Mouse (Mus musculus): Measurements from ENCODE around the gene Cbx4.

Gene Cbx4

GRCm38 (mm10) chr11:119086144-119086971 lies at the start of gene Cbx4:
Cbx4 (minus strand) TSS chr11:119086221.
- DNase-seq, result peak; percentile 100

GRCm38 (mm10) chr11:119134586-119134985 lies 48.6 kb upstream of the Cbx4 start:
- no peak for DNase-seq

GRCm38 (mm10) chr11:119133437-119134221 lies 47.6 kb upstream of the Cbx4 start:
- DNase-seq, result peak; percentile 97

GRCm38 (mm10) chr11:119132198-119133035 lies 46.4 kb upstream of the Cbx4 start:
- DNase-seq, result no peak

GRCm38 (mm10) chr11:119130081-119130765 lies 44.2 kb upstream of the Cbx4 start:
- no peak for DNase-seq

GRCm38 (mm10) chr11:119129281-119130058 lies 43.4 kb upstream of the Cbx4 start:
- DNase-seq, result no peak

- DNase-seq, result no peak
Observed at GRCm38 (mm10) chr11:119128668-119129280, 42.8 kb upstream of the Cbx4 start.

DNA sequence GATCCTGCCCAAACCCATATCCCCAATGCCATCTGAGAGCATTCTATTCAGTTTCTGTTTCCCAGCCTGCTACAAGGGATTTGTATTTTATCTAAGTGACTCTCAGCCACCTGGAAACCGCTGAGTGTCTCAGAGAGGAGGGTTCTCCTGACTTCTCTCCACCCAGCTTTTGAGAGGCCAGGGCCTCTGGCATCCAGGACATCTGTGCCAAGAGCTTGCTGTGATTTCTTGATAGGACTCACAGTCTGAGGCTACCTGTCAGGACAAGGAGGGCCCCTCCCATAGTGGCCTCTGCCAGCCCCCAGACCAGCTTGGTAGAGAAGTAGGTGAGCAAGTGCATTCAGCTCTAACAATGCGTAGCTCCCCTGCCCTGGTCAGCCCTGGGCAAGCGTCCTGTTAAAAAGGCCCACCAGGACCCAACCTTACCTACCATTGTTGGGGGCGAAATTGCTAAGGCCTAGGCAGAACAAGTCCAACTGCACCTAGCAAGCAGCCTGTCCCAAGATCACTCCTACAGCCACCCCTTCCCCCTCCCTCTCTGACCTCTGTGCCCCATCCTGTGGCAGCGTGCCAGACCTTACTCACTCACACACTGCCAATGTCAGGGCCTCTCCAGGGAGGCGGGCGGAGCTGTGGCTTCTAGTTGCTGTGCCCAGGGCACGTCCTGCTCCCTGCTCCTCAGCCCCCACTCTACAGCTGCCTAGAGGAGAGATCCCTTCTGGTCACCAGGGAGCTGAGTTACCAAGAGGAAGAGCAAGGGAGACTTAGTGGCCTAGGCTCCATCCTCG lies 41.9 kb upstream of the Cbx4 start:
- DNase-seq, result peak; percentile 97

DNA sequence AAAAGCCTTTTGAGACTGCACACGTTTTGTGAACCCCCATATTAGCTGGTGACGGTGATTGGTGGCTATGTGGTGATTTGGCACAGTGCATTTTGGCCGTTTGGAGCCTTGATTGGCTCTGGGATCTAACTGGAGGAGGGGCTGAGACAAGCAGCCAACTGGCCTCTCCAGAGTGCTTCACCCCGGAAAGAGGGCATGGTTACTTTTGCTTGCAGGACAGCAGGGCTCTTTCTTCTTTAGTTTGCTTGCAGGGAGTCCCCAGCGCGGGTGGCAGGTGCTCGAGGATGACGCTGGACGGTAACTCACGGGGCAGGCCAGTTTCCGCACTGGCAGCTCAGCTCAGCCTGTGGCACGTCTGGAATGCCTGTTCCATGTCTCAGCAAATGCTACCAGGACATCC lies 41.1 kb upstream of the Cbx4 start:
- no peak for DNase-seq

GRCm38 (mm10) chr11:119125929-119126861 lies 40.2 kb upstream of the Cbx4 start:
- peak; percentile 99 for DNase-seq

DNA sequence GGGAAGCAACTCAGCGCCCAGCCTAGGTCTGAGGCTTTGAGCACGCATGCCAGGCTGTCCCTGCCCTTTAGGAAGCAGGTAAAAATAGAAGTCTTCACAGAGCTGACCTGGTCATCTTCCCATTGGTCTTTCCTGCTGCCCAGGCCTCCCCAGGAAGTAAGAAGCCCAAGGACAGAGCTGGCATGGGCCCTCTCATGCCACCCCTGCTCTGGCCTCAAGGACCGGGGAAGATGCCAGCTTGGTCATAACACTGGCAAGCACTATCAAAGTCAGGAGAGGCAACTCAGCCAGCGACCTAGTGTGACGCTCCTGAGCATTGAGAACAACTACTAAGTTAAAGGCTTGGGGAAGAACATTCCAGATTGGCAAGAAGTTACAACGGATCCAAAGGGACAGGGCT lies 38.5 kb upstream of the Cbx4 start:
- DNase-seq, result peak; percentile 98

DNA sequence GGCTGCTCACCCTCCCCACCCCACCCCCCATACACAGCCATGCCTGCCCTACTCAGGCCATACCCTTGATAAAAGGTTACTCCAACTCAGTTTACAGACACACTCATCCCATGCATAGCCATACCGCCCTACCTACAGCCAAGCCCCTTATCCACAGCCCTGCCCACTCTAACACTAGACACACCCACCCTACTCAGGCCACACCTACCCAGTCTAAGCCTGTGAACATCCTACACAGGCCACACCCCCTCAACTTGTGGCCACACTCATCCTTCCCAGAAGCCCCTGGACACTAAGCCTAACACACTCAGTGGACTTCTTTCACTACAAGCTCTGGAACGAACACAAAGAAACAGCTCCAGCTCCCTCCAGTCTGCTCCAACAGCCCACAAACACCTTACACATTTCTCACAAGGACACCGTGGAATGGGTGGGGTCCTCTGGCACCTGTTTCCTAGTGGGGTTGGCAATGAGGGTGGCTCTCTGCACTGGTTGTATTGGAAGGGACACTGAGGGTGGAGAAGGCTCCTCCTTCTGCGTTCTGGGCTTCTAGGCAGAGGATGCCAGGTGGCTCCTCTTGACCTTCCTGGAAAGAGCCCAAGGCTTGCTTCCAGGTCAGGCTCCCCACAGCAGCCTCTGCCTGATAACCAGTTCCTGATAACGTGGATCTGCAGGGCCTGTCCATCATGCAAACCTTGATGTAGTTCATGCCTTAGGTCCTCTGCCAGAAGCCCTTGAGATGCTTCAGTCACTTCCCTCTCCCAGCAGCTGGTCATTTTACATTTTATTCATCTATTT lies 37.7 kb upstream of the Cbx4 start:
- no peak for DNase-seq

DNA sequence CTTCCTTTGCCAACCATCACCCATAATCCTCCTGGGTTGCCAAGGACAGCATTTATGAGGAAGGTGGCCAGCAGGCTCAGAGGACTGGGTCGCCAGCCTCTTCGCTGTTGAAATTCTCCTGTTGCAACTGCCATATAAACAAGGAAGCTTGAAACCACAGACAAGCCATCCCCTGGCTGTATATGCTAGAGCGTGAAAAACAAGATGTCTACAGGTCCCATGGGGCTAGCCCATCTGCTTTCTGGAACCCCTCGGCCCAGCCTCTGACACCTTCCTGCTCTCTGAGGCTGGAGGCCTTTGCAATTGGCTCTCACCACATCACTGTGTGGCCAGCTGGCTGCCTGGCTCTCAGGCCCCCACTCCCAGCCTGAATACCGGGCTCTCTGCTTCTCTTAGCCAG lies 36.4 kb upstream of the Cbx4 start:
- peak; percentile 85 for DNase-seq

DNA sequence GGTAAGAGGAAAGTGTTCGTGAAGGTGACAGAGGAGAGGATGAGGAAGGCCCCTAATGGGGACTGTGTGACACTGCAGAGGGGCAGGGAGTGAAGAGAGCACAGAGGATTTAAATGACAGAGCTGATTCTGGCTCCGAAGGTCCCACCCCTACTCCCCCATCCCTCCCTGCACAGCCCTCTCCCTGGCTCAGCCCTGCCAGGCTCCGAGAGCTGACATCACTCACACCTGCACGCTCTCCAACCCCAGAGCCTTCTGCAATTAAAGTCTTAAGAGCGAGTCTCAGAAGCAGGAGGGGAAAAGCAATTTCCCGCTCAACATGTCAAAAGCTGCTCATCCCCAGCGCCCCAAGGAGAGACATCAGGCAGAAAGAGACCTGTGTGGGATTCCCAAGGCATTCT lies 32.9 kb upstream of the Cbx4 start:
- DNase-seq, result no peak

- DNase-seq, result no peak
Observed at GRCm38 (mm10) chr11:119117945-119118344, 31.9 kb upstream of the Cbx4 start.

GRCm38 (mm10) chr11:119116992-119117391 lies 31.0 kb upstream of the Cbx4 start:
- no peak for DNase-seq

DNA sequence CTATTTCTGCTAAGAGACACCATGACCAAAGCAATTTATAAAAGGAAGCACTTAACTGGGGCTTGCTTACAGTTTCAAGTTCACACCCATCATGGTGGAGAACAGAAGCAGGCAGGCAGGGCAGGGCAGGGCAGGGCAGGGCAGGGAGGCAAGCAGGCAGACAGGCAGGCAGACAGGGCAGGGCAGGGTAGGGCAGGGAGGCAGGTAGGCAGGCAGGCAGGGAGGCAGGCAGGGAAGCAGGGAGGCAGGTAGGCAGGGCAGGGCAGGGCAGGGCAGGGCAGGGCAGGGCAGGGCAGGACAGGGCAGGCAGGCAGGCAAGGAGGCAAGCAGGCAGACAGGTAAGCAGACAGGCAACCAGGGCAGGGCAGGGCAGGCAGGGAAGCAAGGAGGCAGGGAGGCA lies 26.7 kb upstream of the Cbx4 start:
- DNase-seq, result no peak

GRCm38 (mm10) chr11:119111345-119111744 lies 25.3 kb upstream of the Cbx4 start:
- DNase-seq, result no peak

Data from heart, adult 11 months (tissue).